Mouse (Mus musculus): Measurements from ENCODE around the gene Atp6v0a1.

The Atp6v0a1 gene

GRCm38 (mm10) chr11:101009046-101009887, at the start of gene Atp6v0a1:
TSS of gene Atp6v0a1 (plus strand) at chr11:101009452.
- peak; percentile 91 for DNase-seq (ENCODE audit: low read depth)

GRCm38 (mm10) chr11:100959464-100959810, 49.8 kb upstream of the Atp6v0a1 start:
- DNase-seq (ENCODE audit: low read depth), result no peak

- no peak for DNase-seq (ENCODE audit: low read depth)
Measured at GRCm38 (mm10) chr11:100959826-100960225, 49.4 kb upstream of the Atp6v0a1 start.

GRCm38 (mm10) chr11:100960540-100960939, 48.7 kb upstream of the Atp6v0a1 start:
- no peak for DNase-seq (ENCODE audit: low read depth)

- DNase-seq (ENCODE audit: low read depth), result no peak
Measured at GRCm38 (mm10) chr11:100962371-100962911, 46.8 kb upstream of the Atp6v0a1 start.

GRCm38 (mm10) chr11:100963647-100964046, 45.6 kb upstream of the Atp6v0a1 start:
- DNase-seq (ENCODE audit: low read depth), result no peak

- no peak for DNase-seq (ENCODE audit: low read depth)
Measured at GRCm38 (mm10) chr11:100964180-100964579, 45.1 kb upstream of the Atp6v0a1 start.

- no peak for DNase-seq (ENCODE audit: low read depth)
Measured at GRCm38 (mm10) chr11:100964901-100965542, 44.2 kb upstream of the Atp6v0a1 start.

GRCm38 (mm10) chr11:100965760-100966159, 43.5 kb upstream of the Atp6v0a1 start:
- no peak for DNase-seq (ENCODE audit: low read depth)

GRCm38 (mm10) chr11:100967376-100967775, 41.9 kb upstream of the Atp6v0a1 start:
- no peak for DNase-seq (ENCODE audit: low read depth)

GRCm38 (mm10) chr11:100967881-100968420, 41.3 kb upstream of the Atp6v0a1 start:
- no peak for DNase-seq (ENCODE audit: low read depth)

GRCm38 (mm10) chr11:100968501-100968900, 40.8 kb upstream of the Atp6v0a1 start:
- DNase-seq (ENCODE audit: low read depth), result no peak

GRCm38 (mm10) chr11:100969189-100969743, 40.0 kb upstream of the Atp6v0a1 start:
- no peak for DNase-seq (ENCODE audit: low read depth)

GRCm38 (mm10) chr11:100969744-100970556, 39.3 kb upstream of the Atp6v0a1 start:
- no peak for DNase-seq (ENCODE audit: low read depth)

GRCm38 (mm10) chr11:100970557-100970937, 38.7 kb upstream of the Atp6v0a1 start, which contains the start of gene Cavin1:
TSS of gene Cavin1 (minus strand) at chr11:100970887.
- no peak for DNase-seq (ENCODE audit: low read depth)

GRCm38 (mm10) chr11:100971455-100971854, 37.8 kb upstream of the Atp6v0a1 start:
- DNase-seq (ENCODE audit: low read depth), result no peak

GRCm38 (mm10) chr11:100973245-100973644, 36.0 kb upstream of the Atp6v0a1 start:
- no peak for DNase-seq (ENCODE audit: low read depth)

- DNase-seq (ENCODE audit: low read depth), result no peak
Measured at GRCm38 (mm10) chr11:100974381-100974970, 34.8 kb upstream of the Atp6v0a1 start.

GRCm38 (mm10) chr11:100975241-100975640, 34.0 kb upstream of the Atp6v0a1 start:
- no peak for DNase-seq (ENCODE audit: low read depth)

- DNase-seq (ENCODE audit: low read depth), result no peak
Measured at GRCm38 (mm10) chr11:100979887-100980286, 29.4 kb upstream of the Atp6v0a1 start.

- DNase-seq (ENCODE audit: low read depth), result no peak
Measured at GRCm38 (mm10) chr11:100980438-100980837, 28.8 kb upstream of the Atp6v0a1 start.
